Mouse (Mus musculus): Measurements from ENCODE around the gene Rbp2. TPM values are rescaled to one million over a fixed set of nuclear protein-coding genes. Genes with fewer than 3 reads are reported as not detected.

Rbp2 gene
- total RNA-seq, 2 experiments from 2014 or later = not detected

GRCm38 (mm10) chr9:98529776-98530175, 43.9 kb downstream of the Rbp2 start:
- H3K27ac ChIP-seq = no peak overlapping the region
- intact Hi-C loops (cut with DNase I) = no loop called here
- DNase-seq = no peak
- H3K4me3 ChIP-seq = no peak overlapping the region
- TF ChIP-seq CTCF (IDR thresholded peaks at IDR 0.05) = no peak

DNA sequence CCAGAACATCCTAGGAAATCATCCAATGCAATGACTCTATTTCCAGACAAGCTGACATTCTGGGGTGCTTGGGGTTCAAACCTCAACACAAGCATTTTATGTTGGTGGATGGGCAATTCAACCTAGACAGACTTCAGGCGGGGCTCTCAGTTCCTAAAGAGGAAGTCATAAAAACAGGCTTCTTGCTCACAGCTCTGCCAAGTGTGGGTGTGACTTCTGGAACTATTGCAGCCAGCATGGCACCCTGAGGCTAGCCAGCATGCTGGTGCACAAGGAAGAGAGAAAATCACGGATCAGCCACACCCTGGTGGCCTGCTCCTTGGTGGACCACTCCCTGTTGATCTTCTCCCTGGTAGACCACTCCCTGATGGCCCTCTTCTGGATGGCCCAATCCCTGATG, 45.1 kb downstream of the Rbp2 start:
- no peak for DNase-seq
- TF ChIP-seq CTCF (IDR thresholded peaks at IDR 0.05) = no peak
- Histone ChIP-seq H3K27ac (no peak overlapping the region), H3K4me3 (no peak overlapping the region)
- intact Hi-C loops (cut with DNase I) = no loop called here

DNA sequence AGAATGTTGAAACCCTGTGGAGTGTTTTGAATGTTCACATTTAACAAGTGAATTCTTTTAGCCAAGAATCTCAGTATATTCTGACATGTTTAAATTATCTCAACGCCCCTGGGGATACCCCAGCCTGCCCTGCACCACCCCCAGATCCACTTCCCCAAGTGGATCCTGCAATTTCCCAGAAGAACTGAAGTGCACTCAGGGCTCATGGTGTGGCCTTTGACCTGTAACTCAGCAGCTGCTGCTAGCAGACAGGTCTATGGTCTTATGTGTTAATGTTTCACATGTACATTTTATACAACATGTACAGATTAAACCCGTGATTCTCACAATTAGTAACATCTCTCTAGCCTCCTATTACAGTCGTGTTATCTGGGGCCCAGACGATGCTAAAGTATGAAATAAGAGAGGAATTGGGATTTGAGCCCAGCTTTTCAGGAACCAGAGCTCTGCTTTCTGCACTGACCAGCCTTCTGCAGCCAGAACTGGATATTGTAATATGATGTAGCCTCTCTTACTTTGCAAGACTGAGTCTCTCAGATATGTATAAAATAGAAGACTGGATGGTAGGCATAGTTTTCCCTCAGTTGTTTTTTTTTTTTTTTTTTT, 48.9 kb downstream of the Rbp2 start:
- no peak overlapping the region for H3K27ac ChIP-seq
- DNase-seq = no peak
- TF ChIP-seq CTCF (IDR thresholded peaks at IDR 0.05) = no peak
- H3K4me3 ChIP-seq = no peak overlapping the region
- intact Hi-C loops (cut with DNase I) = no loop called here

DNA sequence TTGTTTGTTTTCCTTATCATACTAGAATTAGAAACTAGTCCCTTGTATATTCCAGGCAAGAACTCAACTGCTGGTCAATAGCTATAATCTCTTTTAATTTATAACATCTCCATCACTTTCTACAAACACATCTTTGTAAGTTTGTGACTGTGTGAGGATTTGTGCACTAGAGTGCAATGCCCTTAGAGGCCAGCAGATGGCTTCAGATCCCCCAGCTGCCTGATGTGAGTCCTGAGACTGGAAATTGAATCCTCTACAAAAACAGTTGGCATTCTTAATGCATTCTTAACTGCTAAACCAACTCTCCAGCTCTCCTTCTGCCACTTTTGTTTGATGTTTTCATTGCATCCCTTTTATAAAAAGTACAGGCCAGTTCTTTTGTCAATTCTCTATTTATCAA, 49.8 kb downstream of the Rbp2 start:
- intact Hi-C loops (cut with DNase I) = no loop called here
- no peak overlapping the region for H3K27ac ChIP-seq
- peak; percentile 37; the same call in 1 of the 2 replicates for TF ChIP-seq CTCF (IDR thresholded peaks at IDR 0.05)
- no peak for DNase-seq
- H3K4me3 ChIP-seq = no peak overlapping the region

DNA sequence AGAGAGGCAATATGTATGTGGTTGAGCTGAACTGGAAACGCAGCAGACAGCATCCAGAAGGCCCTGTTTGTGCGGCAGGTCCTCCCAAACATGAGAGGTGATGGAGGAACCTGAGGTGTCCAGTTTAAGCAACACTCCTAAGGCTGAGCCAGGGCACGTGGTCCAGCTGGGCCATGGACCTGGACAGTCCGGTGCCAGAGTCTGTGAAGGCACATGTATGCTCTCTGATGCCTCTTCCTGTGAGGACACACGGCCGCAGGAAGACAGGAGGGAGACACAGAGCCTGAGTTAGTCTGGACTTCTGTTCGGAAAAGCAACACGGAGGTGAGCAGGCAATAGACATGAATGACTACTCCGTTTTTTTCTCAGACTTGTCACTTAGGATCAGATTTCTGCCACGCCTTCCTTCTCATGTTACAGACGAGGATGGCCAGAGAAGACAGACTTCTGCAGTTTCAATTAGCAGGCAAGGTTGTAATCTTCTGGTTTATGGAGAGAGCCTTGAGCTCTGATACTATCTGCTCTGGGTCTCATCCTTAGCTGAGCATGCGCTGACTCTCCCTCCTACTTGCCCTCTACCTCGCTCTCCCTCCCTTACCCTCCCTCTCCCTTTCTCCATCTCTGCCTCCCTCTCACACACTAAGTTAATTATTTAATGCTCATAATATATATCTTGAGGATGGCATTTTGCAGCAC, 52.2 kb downstream of the Rbp2 start:
- intact Hi-C loops (cut with DNase I) = loop anchor here (1.0 to 2.0 kb wide), 2 partner anchors 96 to 129 kb away; no protein-coding TSS in a partner anchor
- peak overlapping the region; percentile 3 for H3K4me3 ChIP-seq
- H3K27ac ChIP-seq = no peak overlapping the region
- DNase-seq = no peak
- no peak for TF ChIP-seq CTCF (IDR thresholded peaks at IDR 0.05)

- Histone ChIP-seq H3K27ac (no peak overlapping the region), H3K4me3 (peak overlapping the region; percentile 3)
- DNase-seq = peak; percentile 56
- TF ChIP-seq CTCF (IDR thresholded peaks at IDR 0.05) = peak; percentile 89
- intact Hi-C loops (cut with DNase I) = loop anchor here (1.0 to 2.0 kb wide), 2 partner anchors 97 to 130 kb away; no protein-coding TSS in a partner anchor
These were observed 52.9 kb downstream of the Rbp2 start for GRCm38 (mm10) chr9:98538713-98539360.

- intact Hi-C loops (cut with DNase I) = no loop called here
- TF ChIP-seq CTCF (IDR thresholded peaks at IDR 0.05) = no peak
- Histone ChIP-seq H3K4me3 (no peak overlapping the region), H3K27ac (no peak overlapping the region)
- no peak for DNase-seq
These were observed 58.1 kb downstream of the Rbp2 start for GRCm38 (mm10) chr9:98544042-98544441.

Other genes starting within 250 kb of the Rbp2 start
- 10 to 100 TPM; 12.0 to 12.5 TPM for gene Nmnat3, start 198.7 kb upstream of the Rbp2 start, total RNA-seq (2021)
- 1 to 10 TPM; 1.3 to 2.7 TPM for gene Rbp1, start 63.2 kb upstream of the Rbp2 start, total RNA-seq (2021)
- 10 to 100 TPM; 71.4 to 72.2 TPM for gene Copb2, start 77.6 kb downstream of the Rbp2 start, total RNA-seq (2021)
- 10 to 100 TPM; 21.1 to 29.6 TPM for gene Mrps22, start 115.5 kb downstream of the Rbp2 start, total RNA-seq (2021)